Mouse (Mus musculus) ES-Bruce4 (cell line): Measurements from ENCODE around the gene Immp2l.

Source experiments
- CTCF ChIP-seq: IDR thresholded peaks from one replicate; pipeline ENCODE4 v1.8.1; 2011; ENCODE audit warnings: low read depth, low read length
- POLR2A ChIP-seq: IDR thresholded peaks from one replicate; pipeline ENCODE4 v1.8.1; 2011; ENCODE audit warnings: low read length; ENCODE audit not compliant: insufficient read depth

DNA sequence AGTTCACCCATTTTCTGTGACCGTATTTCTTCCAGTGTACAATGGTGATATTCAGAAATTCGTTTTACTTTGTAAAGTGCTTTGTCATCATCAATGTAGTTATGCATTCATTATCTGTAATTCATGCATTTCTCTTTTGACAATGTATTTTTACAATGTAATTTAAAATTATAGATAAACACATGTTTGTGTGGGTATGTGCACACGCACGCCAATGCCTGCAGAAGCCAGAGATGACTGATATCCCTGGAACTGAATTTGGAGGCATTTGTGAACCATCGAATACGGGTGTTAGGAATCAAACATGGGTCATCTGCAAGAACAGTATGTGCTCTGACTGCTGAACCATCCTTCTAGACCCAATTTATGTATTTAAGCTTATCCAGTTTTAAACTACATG is 161.6 kb downstream of the Immp2l start:
- no peak for TF ChIP-seq POLR2A
- no peak for TF ChIP-seq CTCF
